Mouse (Mus musculus) ES-CJ7 (cell line): Measurements from ENCODE around the gene Plk3.

Experiments
- DNase-seq: peaks from one replicate; pipeline ENCODE4 v3.0.0; 2011; ENCODE audit warnings: low read depth, low spot score

Plk3 gene

GRCm38 (mm10) chr4:117119636-117120035 is 14.1 kb downstream of the Plk3 start:
- no peak for DNase-seq

- no peak for DNase-seq
These were observed 15.8 kb downstream of the Plk3 start for GRCm38 (mm10) chr4:117117931-117118330.

GRCm38 (mm10) chr4:117115592-117115991 is 18.2 kb downstream of the Plk3 start:
- DNase-seq = no peak

- peak; percentile 65 for DNase-seq
These were observed 20.5 kb downstream of the Plk3 start for GRCm38 (mm10) chr4:117113237-117113636.

- no peak for DNase-seq
These were observed 22.8 kb downstream of the Plk3 start for GRCm38 (mm10) chr4:117110985-117111384.

GRCm38 (mm10) chr4:117110249-117110648 is 23.5 kb downstream of the Plk3 start:
- DNase-seq = no peak

GRCm38 (mm10) chr4:117109330-117109729 is 24.4 kb downstream of the Plk3 start:
- no peak for DNase-seq

- DNase-seq = no peak
These were observed 25.3 kb downstream of the Plk3 start for GRCm38 (mm10) chr4:117108524-117108849.

- no peak for DNase-seq
These were observed 25.8 kb downstream of the Plk3 start for GRCm38 (mm10) chr4:117107813-117108523.

GRCm38 (mm10) chr4:117105127-117105526 is 28.6 kb downstream of the Plk3 start:
- DNase-seq = no peak

GRCm38 (mm10) chr4:117104672-117105071 is 29.1 kb downstream of the Plk3 start:
- peak; percentile 42 for DNase-seq

- DNase-seq = peak; percentile 93
These were observed 32.5 kb downstream of the Plk3 start for GRCm38 (mm10) chr4:117101218-117101617.

GRCm38 (mm10) chr4:117100036-117100435 is 33.7 kb downstream of the Plk3 start:
- no peak for DNase-seq

- DNase-seq = peak; percentile 56
These were observed 35.1 kb downstream of the Plk3 start for GRCm38 (mm10) chr4:117098764-117099036.

- peak; percentile 33 for DNase-seq
These were observed 35.6 kb downstream of the Plk3 start for GRCm38 (mm10) chr4:117097969-117098763.

- DNase-seq = no peak
These were observed 37.1 kb downstream of the Plk3 start for GRCm38 (mm10) chr4:117096666-117097065.

GRCm38 (mm10) chr4:117095551-117096452 is 38.0 kb downstream of the Plk3 start, which contains the start of gene Ptch2:
Ptch2 (plus strand) TSS chr4:117096075.
- DNase-seq = peak; percentile 93

- DNase-seq = no peak
These were observed 39.0 kb downstream of the Plk3 start for GRCm38 (mm10) chr4:117094626-117095361.

GRCm38 (mm10) chr4:117090586-117090985 is 43.2 kb downstream of the Plk3 start:
- no peak for DNase-seq

- no peak for DNase-seq
These were observed 45.7 kb downstream of the Plk3 start for GRCm38 (mm10) chr4:117087948-117088640.
